Mouse (Mus musculus): Measurements from ENCODE around the gene Mrpl51. TPM values are rescaled to one million over a fixed set of nuclear protein-coding genes. Genes with fewer than 3 reads are reported as not detected.

The Mrpl51 gene
- polyA plus RNA-seq, 1 experiment = 147 TPM

DNA sequence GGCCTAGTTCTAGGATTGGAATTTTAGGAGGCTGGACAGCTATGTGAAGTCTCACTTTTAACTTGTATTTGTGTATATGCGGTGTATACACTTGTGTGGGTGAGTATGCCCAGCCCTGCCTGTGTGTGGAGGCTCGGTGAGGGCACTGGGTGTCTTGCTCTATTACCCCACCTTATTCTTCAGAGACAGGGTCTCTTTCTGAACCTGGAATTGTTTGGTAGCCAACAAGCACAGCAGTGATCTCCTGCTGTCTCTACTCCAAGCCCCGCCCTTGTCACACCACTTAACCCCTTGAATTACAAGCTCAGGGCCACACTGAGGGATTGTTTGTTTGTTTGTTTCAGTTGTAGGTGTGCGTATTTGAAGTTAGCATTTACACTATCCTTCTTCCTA lies 40.4 kb downstream of the Mrpl51 start:
- no peak for TF ChIP-seq MAX (IDR thresholded peaks at IDR 0.05)
- no peak for TF ChIP-seq CTCF (IDR thresholded peaks at IDR 0.05; ENCODE audit: control insufficient read depth, insufficient read depth, insufficient read length)
- TF ChIP-seq MYOG (IDR thresholded peaks at IDR 0.05; ENCODE audit: control insufficient read depth, extremely low read depth, insufficient read length) = no peak
- TF ChIP-seq CEBPB (IDR thresholded peaks at IDR 0.05; ENCODE audit: low read depth) = no peak
- no peak for TF ChIP-seq MYOD1 (IDR thresholded peaks at IDR 0.05; ENCODE audit: control insufficient read depth, insufficient read length, low read depth)
- TF ChIP-seq USF1 (IDR thresholded peaks at IDR 0.05; ENCODE audit: low read depth) = no peak
- TF ChIP-seq FOSL1 (IDR thresholded peaks at IDR 0.05; ENCODE audit: insufficient read depth, low read length, poor library complexity, severe bottlenecking) = no peak

DNA sequence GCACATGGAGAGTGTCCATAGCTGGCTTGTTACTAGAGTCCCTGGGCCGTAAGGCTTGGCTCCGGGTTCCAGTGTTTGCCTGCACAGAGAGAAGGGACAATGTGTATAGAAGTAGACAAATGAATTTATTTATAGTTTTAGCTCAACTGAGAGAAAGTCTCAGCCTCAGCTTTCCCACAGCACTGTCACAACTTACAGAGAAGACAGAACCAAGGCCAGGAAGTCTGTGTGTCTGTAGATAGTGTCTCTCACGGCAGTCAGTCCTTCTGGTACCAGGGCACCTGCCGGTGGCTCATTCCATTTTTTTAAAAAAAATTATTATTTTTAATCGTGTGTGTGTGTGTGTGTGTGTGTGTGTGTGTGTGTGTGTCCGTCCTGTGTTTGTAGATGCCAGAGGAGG lies 40.9 kb downstream of the Mrpl51 start:
- Histone ChIP-seq H3K79me2 (ENCODE audit: control insufficient read depth, insufficient read depth) (no peaks in the 10 kb centered on the region), H3K4me3 (ENCODE audit: insufficient read depth, poor library complexity, severe bottlenecking) (no peak overlapping the region), H3K27me3 (ENCODE audit: control insufficient read depth, insufficient read depth, insufficient read length) (no peaks in the 10 kb centered on the region), H3K79me3 (ENCODE audit: low read depth) (no peaks in the 10 kb centered on the region), H3K36me3 (ENCODE audit: control insufficient read depth, insufficient read depth) (no peaks in the 10 kb centered on the region), H3ac (ENCODE audit: control insufficient read depth, insufficient read length, low read depth) (no peak overlapping the region)
- TF ChIP-seq CTCF (IDR thresholded peaks at IDR 0.05; ENCODE audit: control insufficient read depth, insufficient read depth, insufficient read length) (no peak), MYOD1 (IDR thresholded peaks at IDR 0.05; ENCODE audit: control insufficient read depth, insufficient read length, low read depth) (no peak), MYOG (IDR thresholded peaks at IDR 0.05; ENCODE audit: control insufficient read depth, extremely low read depth, insufficient read length) (no peak), CEBPB (IDR thresholded peaks at IDR 0.05; ENCODE audit: low read depth) (no peak), USF1 (IDR thresholded peaks at IDR 0.05; ENCODE audit: low read depth) (no peak), FOSL1 (IDR thresholded peaks at IDR 0.05; ENCODE audit: insufficient read depth, low read length, poor library complexity, severe bottlenecking) (no peak), MAX (IDR thresholded peaks at IDR 0.05) (no peak)

More for the DNA sequence above, 40.4 kb downstream of the Mrpl51 start:
- no peaks in the 10 kb centered on the region for H3K36me3 ChIP-seq (ENCODE audit: control insufficient read depth, insufficient read depth)
- H3K79me3 ChIP-seq (ENCODE audit: low read depth) = no peaks in the 10 kb centered on the region
- no peaks in the 10 kb centered on the region for H3K27me3 ChIP-seq (ENCODE audit: control insufficient read depth, insufficient read depth, insufficient read length)
- H3K79me2 ChIP-seq (ENCODE audit: control insufficient read depth, insufficient read depth) = no peaks in the 10 kb centered on the region
- peak overlapping the region; percentile 53 for H3K4me3 ChIP-seq (ENCODE audit: insufficient read depth, poor library complexity, severe bottlenecking)
- peak overlapping the region; percentile 70 for H3ac ChIP-seq (ENCODE audit: control insufficient read depth, insufficient read length, low read depth)

- no peak overlapping the region for H3ac ChIP-seq (ENCODE audit: control insufficient read depth, insufficient read length, low read depth)
- H3K27me3 ChIP-seq (ENCODE audit: control insufficient read depth, insufficient read depth, insufficient read length) = no peaks in the 10 kb centered on the region
- TF ChIP-seq MYOG (IDR thresholded peaks at IDR 0.05; ENCODE audit: control insufficient read depth, extremely low read depth, insufficient read length) = no peak
- no peak for TF ChIP-seq FOSL1 (IDR thresholded peaks at IDR 0.05; ENCODE audit: insufficient read depth, low read length, poor library complexity, severe bottlenecking)
- no peak for TF ChIP-seq CEBPB (IDR thresholded peaks at IDR 0.05; ENCODE audit: low read depth)
- TF ChIP-seq MAX (IDR thresholded peaks at IDR 0.05) = no peak
- no peaks in the 10 kb centered on the region for H3K79me2 ChIP-seq (ENCODE audit: control insufficient read depth, insufficient read depth)
- no peaks in the 10 kb centered on the region for H3K36me3 ChIP-seq (ENCODE audit: control insufficient read depth, insufficient read depth)
- H3K4me3 ChIP-seq (ENCODE audit: insufficient read depth, poor library complexity, severe bottlenecking) = no peak overlapping the region
- no peaks in the 10 kb centered on the region for H3K79me3 ChIP-seq (ENCODE audit: low read depth)
Observed at GRCm38 (mm10) chr6:125233816-125234519, 42.4 kb downstream of the Mrpl51 start.

GRCm38 (mm10) chr6:125234520-125234828 lies 42.9 kb downstream of the Mrpl51 start:
- H3K79me2 ChIP-seq (ENCODE audit: control insufficient read depth, insufficient read depth) = no peaks in the 10 kb centered on the region
- no peaks in the 10 kb centered on the region for H3K27me3 ChIP-seq (ENCODE audit: control insufficient read depth, insufficient read depth, insufficient read length)
- H3ac ChIP-seq (ENCODE audit: control insufficient read depth, insufficient read length, low read depth) = no peak overlapping the region
- no peaks in the 10 kb centered on the region for H3K79me3 ChIP-seq (ENCODE audit: low read depth)
- no peaks in the 10 kb centered on the region for H3K36me3 ChIP-seq (ENCODE audit: control insufficient read depth, insufficient read depth)
- no peak overlapping the region for H3K4me3 ChIP-seq (ENCODE audit: insufficient read depth, poor library complexity, severe bottlenecking)
- TF ChIP-seq CEBPB (IDR thresholded peaks at IDR 0.05; ENCODE audit: low read depth) (no peak), FOSL1 (IDR thresholded peaks at IDR 0.05; ENCODE audit: insufficient read depth, low read length, poor library complexity, severe bottlenecking) (no peak)

- TF ChIP-seq USF1 (IDR thresholded peaks at IDR 0.05; ENCODE audit: low read depth) = no peak
- no peak for TF ChIP-seq FOSL1 (IDR thresholded peaks at IDR 0.05; ENCODE audit: insufficient read depth, low read length, poor library complexity, severe bottlenecking)
- TF ChIP-seq CTCF (IDR thresholded peaks at IDR 0.05; ENCODE audit: control insufficient read depth, insufficient read depth, insufficient read length) = no peak
- TF ChIP-seq MYOD1 (IDR thresholded peaks at IDR 0.05; ENCODE audit: control insufficient read depth, insufficient read length, low read depth) = no peak
- no peak for TF ChIP-seq MYOG (IDR thresholded peaks at IDR 0.05; ENCODE audit: control insufficient read depth, extremely low read depth, insufficient read length)
- no peak for TF ChIP-seq CEBPB (IDR thresholded peaks at IDR 0.05; ENCODE audit: low read depth)
- no peak for TF ChIP-seq MAX (IDR thresholded peaks at IDR 0.05)
- no peak overlapping the region for H3ac ChIP-seq (ENCODE audit: control insufficient read depth, insufficient read length, low read depth)
- no peaks in the 10 kb centered on the region for H3K27me3 ChIP-seq (ENCODE audit: control insufficient read depth, insufficient read depth, insufficient read length)
- H3K79me2 ChIP-seq (ENCODE audit: control insufficient read depth, insufficient read depth) = no peaks in the 10 kb centered on the region
- no peak overlapping the region for H3K4me3 ChIP-seq (ENCODE audit: insufficient read depth, poor library complexity, severe bottlenecking)
- H3K36me3 ChIP-seq (ENCODE audit: control insufficient read depth, insufficient read depth) = no peaks in the 10 kb centered on the region
- no peaks in the 10 kb centered on the region for H3K79me3 ChIP-seq (ENCODE audit: low read depth)
Observed at GRCm38 (mm10) chr6:125236341-125236740, 44.7 kb downstream of the Mrpl51 start.

DNA sequence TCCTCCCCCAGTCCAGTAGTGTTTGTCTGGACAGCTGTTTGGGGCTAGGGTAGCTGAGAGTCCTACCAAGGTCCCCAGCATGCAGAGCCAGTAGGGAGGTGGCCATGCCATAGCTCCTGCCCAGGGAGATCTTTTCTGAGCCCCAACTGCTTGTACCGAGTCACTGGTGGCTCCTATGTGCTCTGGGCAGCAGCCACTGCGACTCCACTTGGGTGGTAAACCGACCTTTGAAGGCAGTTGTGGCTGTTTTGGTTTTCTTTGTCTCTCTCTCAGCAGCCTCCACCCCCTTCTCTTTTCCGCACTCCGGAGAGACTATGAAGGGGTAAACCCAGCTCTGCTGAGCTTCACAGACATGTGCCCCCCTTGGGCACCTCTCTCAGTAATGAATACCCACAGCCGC lies 45.2 kb downstream of the Mrpl51 start, which contains the start of gene Cd27:
Cd27 (minus strand) TSS at position 229 of the 400 bp plus-strand sequence.
- Histone ChIP-seq H3K79me2 (ENCODE audit: control insufficient read depth, insufficient read depth) (no peaks in the 10 kb centered on the region), H3K4me3 (ENCODE audit: insufficient read depth, poor library complexity, severe bottlenecking) (no peak within 1 kb of the TSS), H3K36me3 (ENCODE audit: control insufficient read depth, insufficient read depth) (no peaks in the 10 kb centered on the region), H3ac (ENCODE audit: control insufficient read depth, insufficient read length, low read depth) (no peak within 1 kb of the TSS), H3K27me3 (ENCODE audit: control insufficient read depth, insufficient read depth, insufficient read length) (no peaks in the 10 kb centered on the region), H3K79me3 (ENCODE audit: low read depth) (no peaks in the 10 kb centered on the region)
- TF ChIP-seq MYOG (IDR thresholded peaks at IDR 0.05; ENCODE audit: control insufficient read depth, extremely low read depth, insufficient read length) (no peak), CEBPB (IDR thresholded peaks at IDR 0.05; ENCODE audit: low read depth) (no peak), MYOD1 (IDR thresholded peaks at IDR 0.05; ENCODE audit: control insufficient read depth, insufficient read length, low read depth) (no peak), CTCF (IDR thresholded peaks at IDR 0.05; ENCODE audit: control insufficient read depth, insufficient read depth, insufficient read length) (no peak), FOSL1 (IDR thresholded peaks at IDR 0.05; ENCODE audit: insufficient read depth, low read length, poor library complexity, severe bottlenecking) (no peak), USF1 (IDR thresholded peaks at IDR 0.05; ENCODE audit: low read depth) (no peak), MAX (IDR thresholded peaks at IDR 0.05) (no peak)
